Mouse (Mus musculus) heart, adult 2 months (tissue): ENCODE results near the gene Tmem94. TPM values are rescaled to one million over a fixed set of nuclear protein-coding genes. Genes with fewer than 3 reads are reported as not detected.

Experiments used
- DNase-seq, 2 experiments: peaks; one replicate each; pipeline ENCODE4 v3.0.0; 2021
- H3K27ac ChIP-seq: fragments of 200-600 bp; 2 replicates; pipeline ENCODE4 v1.8.1; 2022
- H3K27me3 ChIP-seq: fragments of 200-500 bp; 2 replicates; pipeline ENCODE4 v1.6.1; 2012; ENCODE audit warnings: mild to moderate bottlenecking, low read length, inconsistent platforms, mixed read lengths; ENCODE audit not compliant: control insufficient read depth, insufficient read depth
- H3K36me3 ChIP-seq: fragments of 200-500 bp; 2 replicates; pipeline ENCODE4 v1.6.1; 2012; ENCODE audit warnings: low read length, inconsistent platforms; ENCODE audit not compliant: control insufficient read depth, insufficient read depth
- H3K4me1 ChIP-seq: fragments of 200-500 bp; 2 replicates; pipeline ENCODE4 v1.6.1; 2011; ENCODE audit warnings: low read length; ENCODE audit not compliant: control insufficient read depth, insufficient read depth
- H3K4me3 ChIP-seq: fragments of 200-600 bp; 2 replicates; pipeline ENCODE4 v1.8.1; 2022
- H3K79me2 ChIP-seq: fragments of 200-500 bp; replicated peaks from 2 replicates; pipeline ENCODE4 v1.6.1; 2012; ENCODE audit warnings: mild to moderate bottlenecking, inconsistent platforms, low read length, moderate library complexity, mixed read lengths; ENCODE audit not compliant: control insufficient read depth, insufficient read depth
- H3K9ac ChIP-seq: fragments of 200-500 bp; 2 replicates; pipeline ENCODE4 v1.6.1; 2012; ENCODE audit warnings: low read depth, mild to moderate bottlenecking, control low read depth, inconsistent platforms, low read length, mixed read lengths
- CTCF ChIP-seq: fragments of 200-600 bp; IDR thresholded peaks from 2 replicates; pipeline ENCODE4 v1.8.1; 2022; ENCODE audit warnings: antibody characterized with exemption, mild to moderate bottlenecking, moderate library complexity
- EP300 ChIP-seq: fragments of 200-500 bp; IDR thresholded peaks from 2 replicates; pipeline ENCODE4 v1.6.1; 2011; ENCODE audit warnings: low read depth, low read length, control low read depth; ENCODE audit not compliant: insufficient read depth
- POLR2A ChIP-seq: fragments of 200-500 bp; IDR thresholded peaks from 2 replicates; pipeline ENCODE4 v1.6.1; 2011; ENCODE audit warnings: mild to moderate bottlenecking, low read depth, low read length, control low read depth; ENCODE audit not compliant: insufficient read depth
- WGBS: fragments of 180-500 bp; shearing (Covaris S2); methylation state at CpG from one replicate; pipeline ENCODE4 v1.1.7; 2018; 5-methylcytosine and 5-hydroxymethylcytosine counted together
- intact Hi-C: fragments of 180-260 bp; cut with DNase I; formaldehyde crosslinking; loops from one replicate; pipeline ENCODE4 v1.15.1; 2025
- polyA plus RNA-seq: library from polyadenylated mRNA; depleted of rRNA; stranded (reverse); fragments of >200 nt; gene quantifications from 2 replicates; pipeline ENCODE4 v1.2.3, GENCODE M21; 2012
- total RNA-seq, 2 experiments: library from RNA; stranded (reverse); gene quantifications; 2 replicates each; pipeline ENCODE4 v1.2.3; 2021

Gene Tmem94
- total and polyA plus RNA-seq, 3 experiments: 99.5 to 125 (median 103) TPM

DNA sequence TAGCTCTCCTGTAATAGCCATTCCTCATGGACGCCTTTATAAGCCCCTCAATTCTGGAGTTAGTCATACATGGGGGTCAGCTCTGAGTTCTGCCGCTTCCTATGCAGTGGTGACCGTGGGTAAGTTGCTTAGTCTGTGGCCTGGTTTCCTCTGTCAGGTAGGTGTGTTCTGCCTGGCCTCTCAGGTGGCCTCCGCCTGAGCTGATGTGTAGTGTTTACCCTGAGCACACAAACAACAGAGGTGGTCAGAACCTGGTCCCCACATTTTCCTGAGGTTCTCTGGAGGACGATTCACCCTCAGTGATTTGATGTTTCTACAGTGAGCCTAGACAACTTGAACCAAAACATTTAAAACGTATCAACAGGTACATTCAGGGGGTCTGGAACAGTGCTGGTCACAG lies 66.8 kb downstream of the Tmem94 start:
- Histone ChIP-seq H3K4me1 (no peaks in the 10 kb centered on the region), H3K4me3 (no peak overlapping the region), H3K36me3 (no peaks in the 10 kb centered on the region), H3K9ac (no peak overlapping the region), H3K27ac (no peak overlapping the region), H3K79me2 (no peaks in the 10 kb centered on the region), H3K27me3 (no peaks in the 10 kb centered on the region)
- TF ChIP-seq CTCF (no peak), EP300 (no peak), POLR2A (no peak)
- WGBS: 87% methylated on average over 6 of the region's 6 CpGs
- DNase-seq: no peak
- intact Hi-C loops: no loop called here

DNA sequence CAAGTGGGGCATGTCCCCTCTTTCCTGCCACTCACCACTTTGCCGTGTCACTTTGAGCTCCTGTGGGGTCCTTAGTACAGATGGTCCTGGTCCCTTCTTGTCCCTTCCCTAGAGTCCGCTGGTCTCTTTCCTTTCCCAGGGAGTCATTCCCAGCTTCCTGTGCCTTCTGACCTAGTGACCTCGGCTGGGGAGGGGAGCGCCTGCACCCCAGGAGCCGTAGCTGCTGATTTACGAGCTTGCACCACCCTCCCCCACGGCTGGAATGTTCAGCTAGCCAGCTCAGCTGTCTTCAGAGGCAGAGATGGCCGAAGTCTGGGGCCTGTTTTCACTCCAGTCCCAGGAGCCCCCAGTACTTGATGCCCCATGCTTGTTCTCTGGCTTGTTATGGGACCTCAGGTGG lies 67.3 kb downstream of the Tmem94 start:
- Histone ChIP-seq H3K4me3 (no peak overlapping the region), H3K79me2 (no peaks in the 10 kb centered on the region), H3K27me3 (no peaks in the 10 kb centered on the region), H3K27ac (no peak overlapping the region; the same call in 1 of the 2 replicates), H3K9ac (no peak overlapping the region), H3K4me1 (no peaks in the 10 kb centered on the region), H3K36me3 (no peaks in the 10 kb centered on the region)
- TF ChIP-seq POLR2A: no peak
- TF ChIP-seq CTCF: no peak
- TF ChIP-seq EP300: no peak
- DNase-seq: peak; percentile 49
- 28% methylated on average over 8 of the region's 8 CpGs for WGBS
- intact Hi-C loops: no loop called here

DNA sequence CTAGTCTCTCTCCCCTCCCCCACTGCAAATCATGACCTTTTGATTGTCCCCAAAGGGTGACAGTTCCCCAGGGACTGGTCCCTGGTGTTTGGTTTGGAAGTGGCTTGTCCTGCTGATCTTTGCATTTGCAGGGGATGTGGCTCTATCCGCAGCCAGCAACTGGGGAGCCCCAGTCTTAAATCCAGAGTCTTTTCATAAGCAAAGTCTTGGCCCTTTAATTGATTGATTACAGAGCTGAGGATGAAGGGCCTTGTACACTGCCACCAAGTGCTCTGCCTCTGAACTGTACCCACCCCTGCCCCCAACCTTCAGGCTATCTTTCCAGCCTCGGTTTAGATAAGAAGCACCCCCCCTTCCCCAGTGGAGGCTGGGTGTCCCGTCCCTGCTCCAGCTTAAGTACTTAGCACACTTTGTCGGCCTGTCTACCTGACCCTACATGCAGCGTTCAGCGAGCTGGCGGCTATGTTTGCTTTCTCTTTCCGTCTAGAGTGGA lies 67.8 kb downstream of the Tmem94 start:
- Histone ChIP-seq H3K27ac (peak overlapping the region; percentile 26), H3K79me2 (no peaks in the 10 kb centered on the region), H3K27me3 (no peaks in the 10 kb centered on the region), H3K4me1 (no peaks in the 10 kb centered on the region), H3K9ac (no peak overlapping the region), H3K4me3 (no peak overlapping the region), H3K36me3 (no peaks in the 10 kb centered on the region)
- intact Hi-C loops: no loop called here
- TF ChIP-seq EP300 (no peak), CTCF (peak; percentile 14; the same call in 1 of the 2 replicates), POLR2A (no peak)
- 47% methylated on average over 8 of the region's 8 CpGs for WGBS
- no peak for DNase-seq

DNA sequence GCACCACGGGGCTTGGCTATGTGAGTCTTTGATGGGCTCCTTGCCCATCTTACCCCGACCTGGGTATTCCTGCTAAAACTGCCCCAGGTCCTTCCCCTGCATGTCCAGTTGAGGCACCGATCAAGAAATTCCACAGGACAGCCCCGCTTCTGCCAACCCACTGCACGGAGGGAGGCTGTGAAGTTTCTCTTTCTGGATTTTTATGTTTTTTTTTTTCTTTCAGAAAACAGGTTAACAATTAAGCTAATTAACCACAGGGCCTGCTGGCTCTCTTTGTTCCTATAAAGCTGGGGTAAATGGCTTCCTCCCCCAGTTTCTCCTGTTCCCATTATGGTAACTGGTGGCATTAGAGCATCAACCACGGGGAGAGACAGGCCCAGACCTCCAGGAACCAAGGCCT lies 68.8 kb downstream of the Tmem94 start:
- Histone ChIP-seq H3K27me3 (no peaks in the 10 kb centered on the region), H3K36me3 (no peaks in the 10 kb centered on the region), H3K9ac (no peak overlapping the region), H3K4me3 (no peak overlapping the region), H3K27ac (no peak overlapping the region; the same call in 1 of the 2 replicates), H3K4me1 (no peaks in the 10 kb centered on the region), H3K79me2 (no peaks in the 10 kb centered on the region)
- 84% methylated on average over 6 of the region's 6 CpGs for WGBS
- DNase-seq: no peak
- intact Hi-C loops: no loop called here
- TF ChIP-seq EP300 (no peak), CTCF (no peak), POLR2A (no peak)

DNA sequence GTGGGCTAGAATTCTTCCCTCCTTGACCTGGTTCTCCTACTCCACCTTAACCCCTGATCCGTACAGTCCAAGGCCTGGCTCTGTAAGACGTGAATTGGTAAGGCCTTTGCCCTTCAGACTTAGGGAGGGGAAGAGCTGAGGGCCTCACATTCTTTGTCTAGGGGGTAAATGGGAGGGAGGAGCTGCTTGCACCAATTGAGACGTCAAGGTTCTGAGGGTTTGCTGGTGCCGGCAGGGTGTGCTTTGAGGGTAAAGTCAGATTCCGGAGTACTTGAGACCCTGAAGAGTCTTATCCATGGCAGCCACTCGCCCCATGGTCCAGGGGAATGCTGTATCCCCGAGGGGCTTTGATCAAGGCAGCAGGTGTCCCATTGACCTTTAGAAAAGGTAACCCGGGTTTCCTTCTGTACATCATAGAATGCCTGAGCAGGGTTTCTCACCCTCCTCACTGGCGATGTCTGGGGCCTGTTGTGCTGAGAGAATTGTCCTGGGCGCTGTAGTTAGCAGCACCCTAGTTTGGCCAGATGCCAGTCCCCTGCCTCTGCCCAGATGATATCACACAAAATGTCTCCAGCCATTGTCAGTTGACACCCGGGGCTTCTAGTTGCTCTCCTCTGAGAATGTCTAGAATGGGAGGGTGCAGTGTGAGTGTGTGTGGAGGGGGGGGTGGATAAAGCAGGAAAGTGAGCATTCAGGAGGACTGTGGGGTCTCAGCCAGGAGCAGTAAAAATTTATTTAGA lies 71.6 kb downstream of the Tmem94 start:
- intact Hi-C loops: no loop called here
- no peaks in the 10 kb centered on the region for H3K27me3 ChIP-seq
- no peaks in the 10 kb centered on the region for H3K36me3 ChIP-seq
- H3K4me1 ChIP-seq: peaks cover 4% of the 10 kb centered on the region
- WGBS: 65% methylated on average over 11 of the region's 11 CpGs
- TF ChIP-seq CTCF: no peak
- TF ChIP-seq POLR2A: no peak
- TF ChIP-seq EP300: no peak
- H3K27ac ChIP-seq: no peak overlapping the region
- no peak overlapping the region for H3K4me3 ChIP-seq
- H3K9ac ChIP-seq: no peak overlapping the region
- H3K79me2 ChIP-seq: no peaks in the 10 kb centered on the region
- no peak for DNase-seq

DNA sequence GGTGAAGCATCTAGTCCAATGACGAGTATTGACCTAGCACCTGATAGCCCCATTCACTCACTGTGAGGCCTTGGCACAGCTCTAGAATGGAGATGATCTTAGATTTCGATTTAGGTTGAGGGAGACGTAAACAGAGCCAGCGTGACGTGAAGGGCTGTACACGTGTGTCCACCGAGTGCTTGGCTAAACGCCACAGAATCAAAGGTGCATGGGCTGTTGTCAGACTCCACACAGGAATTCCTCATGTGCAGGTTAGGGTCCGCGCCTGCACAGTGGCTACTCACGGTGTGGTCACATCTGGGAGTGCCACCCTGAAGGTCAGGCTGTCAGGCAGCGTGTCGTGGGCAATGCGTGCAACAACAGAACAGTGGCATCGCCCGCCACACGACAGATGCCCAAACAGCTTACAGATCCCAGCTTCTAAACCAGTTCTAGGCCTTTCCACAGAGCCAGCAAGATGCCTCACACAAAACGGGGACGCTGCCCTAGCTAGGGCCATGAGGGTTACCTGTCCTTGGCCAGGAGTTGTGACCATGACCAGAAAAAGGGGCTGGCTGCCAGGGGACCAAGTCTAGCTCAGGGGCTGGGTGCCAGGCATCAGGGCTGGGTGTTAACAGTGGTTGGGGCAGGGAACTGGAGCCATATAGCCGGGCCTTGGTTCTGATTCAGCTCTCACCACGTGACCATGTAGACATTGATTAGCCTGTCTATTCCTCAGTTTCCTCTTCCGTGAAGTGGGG lies 72.5 kb downstream of the Tmem94 start:
- H3K4me1 ChIP-seq: peaks cover 10% of the 10 kb centered on the region
- no peak overlapping the region for H3K9ac ChIP-seq
- H3K27ac ChIP-seq: no peak overlapping the region
- intact Hi-C loops: no loop called here
- no peaks in the 10 kb centered on the region for H3K27me3 ChIP-seq
- TF ChIP-seq EP300 (no peak), CTCF (no peak), POLR2A (no peak)
- no peak for DNase-seq
- 89% methylated on average over 22 of the region's 22 CpGs for WGBS
- no peak overlapping the region for H3K4me3 ChIP-seq
- no peaks in the 10 kb centered on the region for H3K36me3 ChIP-seq
- no peaks in the 10 kb centered on the region for H3K79me2 ChIP-seq
